Mouse (Mus musculus): Measurements from ENCODE around the gene Plch1.

Plch1 gene

DNA sequence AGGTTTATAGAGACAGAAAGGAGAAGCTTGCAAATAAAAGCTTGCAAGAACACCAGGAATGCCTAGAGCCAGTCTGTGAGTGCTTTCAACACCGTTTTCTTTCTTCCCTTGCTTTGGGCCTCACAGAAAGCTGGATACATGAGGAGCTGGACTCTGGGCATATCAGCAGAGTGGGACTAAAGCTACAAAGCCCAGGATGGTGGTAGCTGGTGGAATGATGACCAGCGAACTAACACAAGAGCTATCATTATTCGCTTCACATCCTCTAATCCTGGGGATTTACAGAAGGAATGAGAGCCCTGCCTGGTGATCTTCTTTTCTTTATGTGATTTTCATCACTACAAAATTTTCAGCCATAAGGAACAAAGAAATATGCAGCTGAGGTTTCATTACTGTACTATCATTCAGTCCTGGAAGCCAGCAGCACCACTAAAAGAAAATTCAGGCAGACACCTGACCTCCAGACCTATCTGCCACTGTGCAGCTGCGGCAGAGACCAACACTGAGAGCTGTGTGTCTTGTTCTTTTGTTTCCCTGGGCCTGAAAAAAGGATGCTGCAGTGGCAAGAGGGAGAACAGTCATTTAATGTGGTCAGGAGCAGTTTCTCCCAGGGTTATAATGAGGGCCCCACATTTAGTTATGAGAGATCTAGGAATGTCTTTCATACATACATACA lies 172.5 kb downstream of the Plch1 start:
- DNase-seq (ENCODE audit: low spot score in 2 of 2): no peak

- no peak for DNase-seq (ENCODE audit: low spot score in 2 of 2)
Measured at GRCm38 (mm10) chr3:63693694-63694093, 205.6 kb downstream of the Plch1 start.

GRCm38 (mm10) chr3:63692727-63693126 lies 206.5 kb downstream of the Plch1 start:
- no peak for DNase-seq (ENCODE audit: low spot score in 2 of 2)

GRCm38 (mm10) chr3:63668779-63669178 lies 230.5 kb downstream of the Plch1 start:
- DNase-seq (ENCODE audit: low spot score in 2 of 2): no peak

- no peak for DNase-seq (ENCODE audit: low spot score in 2 of 2)
Measured at GRCm38 (mm10) chr3:63665307-63665706, 234.0 kb downstream of the Plch1 start.

DNA sequence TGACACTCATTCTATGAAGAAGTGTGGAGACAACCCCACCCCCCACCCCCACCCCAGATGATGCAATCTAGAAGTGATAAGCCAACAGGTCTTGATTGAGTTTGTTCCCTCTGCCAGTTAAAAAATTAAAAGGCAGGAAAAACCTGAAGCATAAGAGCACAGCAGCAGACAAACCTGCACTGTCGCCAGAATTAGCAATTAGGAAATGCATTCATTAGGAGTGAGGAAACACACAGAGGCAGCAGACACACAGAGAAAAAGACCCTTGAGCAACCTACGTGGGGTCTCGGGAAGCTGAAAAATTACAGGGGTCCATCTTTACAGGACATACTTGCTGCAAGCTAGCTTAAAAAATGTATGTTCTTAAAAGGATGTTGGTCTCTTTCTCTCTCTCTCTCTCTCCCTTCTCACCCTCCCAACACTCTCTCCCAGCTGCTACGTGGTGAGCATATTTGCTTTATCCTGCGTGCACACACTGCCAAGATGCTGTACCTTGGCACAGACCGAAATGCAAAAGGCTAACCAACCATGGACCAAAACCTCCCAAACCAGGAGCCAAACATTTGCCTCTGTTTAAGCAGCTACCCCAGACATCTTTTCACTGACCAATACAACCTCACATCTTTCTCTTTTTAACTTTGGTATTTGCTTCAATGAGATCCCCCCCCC lies 234.6 kb downstream of the Plch1 start:
- no peak for DNase-seq (ENCODE audit: low spot score in 2 of 2)
